Mouse (Mus musculus) c-Kit-positive CD71-positive TER-119-positive erythroid progenitor cells, embryonic 14.5 days (primary cell): Measurements from ENCODE around the gene Ppbp.
"Not testable (repeated sequence)": the region's sequence is repeated elsewhere in the genome, so short reads cannot be mapped to it uniquely, and the experiment has no call there.

ENCODE experiments used
- DNase-seq: peaks from one replicate; pipeline ENCODE4 v3.0.0-alpha.2; 2013; ENCODE audit warnings: low spot score

Ppbp gene

DNA sequence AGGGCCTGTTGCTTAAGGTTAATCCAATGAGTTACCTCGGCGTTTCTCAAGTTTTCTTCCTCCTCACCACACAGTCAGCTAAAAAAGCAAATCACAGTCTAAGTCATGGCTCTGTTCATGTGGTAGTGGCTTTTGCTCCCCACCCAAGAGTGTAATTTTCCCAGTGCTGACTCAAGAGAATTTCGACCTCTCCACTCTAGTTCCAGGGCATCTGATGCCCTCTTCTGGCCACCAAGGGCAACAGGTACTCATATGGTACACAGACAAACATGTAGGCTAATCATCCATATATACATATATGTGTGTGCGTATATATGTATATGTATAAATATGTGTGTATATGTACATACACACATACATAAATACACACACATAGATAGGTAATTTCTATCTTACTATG, 19.8 kb downstream of the Ppbp start:
- DNase-seq: no peak

GRCm38 (mm10) chr5:90789306-90790073, 21.2 kb downstream of the Ppbp start:
- DNase-seq: no peak

DNA sequence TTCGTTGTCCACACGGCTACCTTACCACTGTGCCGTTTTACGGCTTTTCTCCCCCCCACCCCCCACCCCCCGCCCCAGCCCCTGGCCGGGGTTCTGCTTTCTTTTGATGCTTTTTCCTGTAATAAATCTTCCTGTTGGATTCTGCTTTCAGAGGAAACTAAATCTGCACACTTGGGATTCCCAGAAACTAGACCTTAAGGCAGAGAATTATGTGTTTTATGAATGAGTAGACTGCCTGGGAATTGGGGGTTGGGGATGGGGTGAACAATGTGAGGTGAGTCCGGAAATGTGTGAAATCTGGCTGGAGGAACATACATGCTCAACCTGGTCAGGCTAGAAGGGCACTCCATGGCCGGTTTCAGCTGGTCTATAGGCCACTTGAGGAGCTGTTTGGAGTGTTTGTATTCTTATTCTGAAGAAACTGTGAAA, 21.8 kb downstream of the Ppbp start:
- no peak for DNase-seq

DNA sequence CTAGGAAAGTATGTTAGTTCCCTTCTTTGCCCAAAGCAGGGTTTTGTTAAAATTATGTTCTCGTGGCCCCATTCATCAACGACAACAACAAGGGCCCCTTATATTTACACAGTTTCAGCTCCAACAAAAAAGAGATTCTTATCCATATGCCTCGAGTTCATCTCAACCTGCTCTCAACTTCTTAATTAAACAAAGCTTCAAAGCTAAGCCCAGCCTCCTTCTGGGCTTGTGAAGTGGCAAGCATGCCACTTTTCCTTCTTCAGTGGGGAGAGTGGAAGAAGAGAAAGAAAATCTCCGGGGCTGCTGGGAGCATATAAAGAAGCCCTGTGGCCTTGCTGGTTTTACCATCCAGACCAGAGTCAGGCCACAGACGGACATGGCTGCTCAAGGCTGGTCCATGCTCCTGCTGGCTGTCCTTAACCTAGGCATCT, 25.9 kb downstream of the Ppbp start, which contains the start of gene Cxcl15:
Gene Cxcl15, plus strand, starts transcription at position 340 of the 431 bp plus-strand sequence.
- DNase-seq: no peak

- not testable (repeated sequence) for DNase-seq
These were observed 27.1 kb downstream of the Ppbp start for GRCm38 (mm10) chr5:90795392-90795791.

- DNase-seq: no peak
These were observed 36.3 kb downstream of the Ppbp start for GRCm38 (mm10) chr5:90804574-90804973.

DNA sequence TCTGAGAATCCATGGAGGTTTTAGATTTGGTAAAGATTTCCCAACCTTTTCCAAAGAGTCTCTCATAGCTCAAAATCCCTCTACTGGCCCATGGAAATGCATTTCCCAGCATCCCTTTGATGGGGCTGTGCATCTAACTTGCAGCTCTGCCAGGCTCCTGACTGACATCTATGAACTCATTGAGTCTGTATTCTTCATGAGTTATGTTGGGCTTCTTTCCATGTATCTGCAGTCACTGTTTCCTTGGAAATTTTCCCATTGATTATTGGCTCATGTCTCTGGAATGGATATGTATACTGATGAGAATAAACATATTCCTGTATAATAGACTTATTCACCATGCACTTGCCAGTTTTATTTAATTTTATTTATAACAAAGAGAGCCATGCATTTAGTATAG, 37.7 kb downstream of the Ppbp start:
- no peak for DNase-seq

- no peak for DNase-seq
These were observed 39.0 kb downstream of the Ppbp start for GRCm38 (mm10) chr5:90807176-90807950.
